Mouse (Mus musculus) embryo, embryonic 9.5 days (tissue): ENCODE data around the gene Arl9.
"Not testable (repeated sequence)": the region's sequence is repeated elsewhere in the genome, so short reads cannot be mapped to it uniquely, and the experiment has no call there.

Experiments
- DNase-seq: peaks from one replicate; pipeline ENCODE4 v3.0.0-alpha.2; 2017; ENCODE audit errors: extremely low spot score

Gene Arl9

GRCm38 (mm10) chr5:77004051-77004821 is at the start of gene Arl9:
Gene Arl9 (plus strand): TSS chr5:77004055.
- DNase-seq, result no peak

DNA sequence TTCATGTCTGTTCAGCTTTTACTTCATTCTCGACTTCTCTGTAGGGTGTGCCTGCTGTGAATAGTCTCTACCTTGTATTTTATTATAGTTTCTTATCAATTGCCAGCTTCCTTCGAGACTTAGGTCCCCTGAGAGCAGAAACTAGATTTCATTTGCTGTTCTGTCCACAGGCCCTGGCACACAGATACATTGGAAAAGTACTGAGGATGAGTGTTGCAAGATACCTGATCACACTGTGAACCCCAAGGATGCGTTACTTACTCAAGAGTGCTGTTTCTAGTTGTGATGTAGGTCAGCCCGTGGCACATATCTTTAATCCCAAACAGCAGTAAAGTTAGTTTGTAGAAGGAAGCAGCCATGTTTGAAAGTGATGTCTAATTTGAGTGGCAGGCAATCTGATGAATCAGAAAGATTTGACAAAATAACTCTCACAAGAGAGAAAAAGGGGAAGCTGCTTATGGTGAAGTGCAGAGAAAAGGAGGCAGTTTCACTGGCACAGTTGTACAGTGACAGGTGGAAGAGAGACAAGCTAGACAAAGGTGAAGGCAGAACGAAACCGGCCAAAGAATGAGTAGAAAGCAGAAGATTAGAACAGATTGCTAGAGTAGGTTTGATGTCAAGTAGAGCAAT is 49.5 kb upstream of the Arl9 start:
- no peak for DNase-seq

DNA sequence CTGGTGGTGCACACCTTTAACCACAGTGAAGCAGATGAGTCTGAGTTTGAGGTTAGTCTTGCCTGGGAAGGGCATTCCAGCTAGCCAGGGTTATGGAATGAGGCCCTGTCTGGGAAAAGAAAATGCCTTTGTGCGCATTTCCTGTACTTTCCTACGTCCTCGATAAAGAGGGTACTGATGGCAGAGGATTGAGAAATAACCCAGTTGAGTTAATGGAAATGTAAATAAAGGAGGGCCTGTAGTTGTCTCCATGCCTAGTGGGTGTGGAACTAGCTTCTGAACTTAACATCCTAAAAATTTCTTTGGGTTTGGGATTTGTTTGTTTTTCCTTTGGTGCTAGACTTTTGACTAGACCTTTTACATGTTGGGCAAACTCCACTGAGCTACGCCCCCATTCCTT is 48.4 kb upstream of the Arl9 start:
- no peak for DNase-seq

DNA sequence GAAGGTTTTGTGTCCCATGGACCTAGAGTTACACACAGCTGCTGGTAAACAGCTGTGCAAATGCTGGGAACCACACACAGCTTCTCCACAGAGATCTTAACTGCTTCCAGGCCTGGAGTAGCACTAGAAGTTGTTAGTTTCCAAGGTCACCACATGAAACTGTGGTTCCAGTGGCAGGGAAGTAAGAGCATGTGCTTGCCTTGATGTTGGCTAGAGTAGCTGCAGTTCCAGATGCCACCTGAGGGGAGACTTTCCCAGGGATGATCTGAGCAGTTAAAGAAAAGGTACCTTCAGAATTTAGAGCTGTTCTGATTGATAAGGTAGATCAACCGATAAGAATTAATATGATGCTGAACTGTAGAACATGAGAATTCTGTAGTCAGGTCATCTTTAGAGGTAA is 45.9 kb upstream of the Arl9 start:
- no peak for DNase-seq

GRCm38 (mm10) chr5:76959587-76959986 is 44.3 kb upstream of the Arl9 start:
- no peak for DNase-seq

DNA sequence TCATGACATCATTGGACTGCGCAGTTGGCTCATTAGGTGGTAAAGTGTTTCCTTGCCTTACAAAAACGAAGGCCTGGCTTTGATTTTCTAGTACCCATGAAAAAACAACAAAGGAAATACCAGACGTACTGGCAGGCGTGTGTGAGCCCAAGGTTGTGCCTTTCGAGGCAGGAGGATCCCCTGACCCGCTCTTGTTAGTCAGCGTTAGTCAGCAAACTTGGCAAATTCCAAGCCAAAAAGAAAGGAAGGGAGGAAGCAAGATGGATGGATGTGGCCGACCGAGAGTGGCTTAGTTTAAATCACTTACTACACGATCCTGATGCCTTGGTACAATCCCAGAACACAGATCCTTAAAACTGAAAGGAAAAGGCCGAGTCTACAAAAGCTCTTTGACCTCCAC is 41.3 kb upstream of the Arl9 start:
- no peak for DNase-seq

DNA sequence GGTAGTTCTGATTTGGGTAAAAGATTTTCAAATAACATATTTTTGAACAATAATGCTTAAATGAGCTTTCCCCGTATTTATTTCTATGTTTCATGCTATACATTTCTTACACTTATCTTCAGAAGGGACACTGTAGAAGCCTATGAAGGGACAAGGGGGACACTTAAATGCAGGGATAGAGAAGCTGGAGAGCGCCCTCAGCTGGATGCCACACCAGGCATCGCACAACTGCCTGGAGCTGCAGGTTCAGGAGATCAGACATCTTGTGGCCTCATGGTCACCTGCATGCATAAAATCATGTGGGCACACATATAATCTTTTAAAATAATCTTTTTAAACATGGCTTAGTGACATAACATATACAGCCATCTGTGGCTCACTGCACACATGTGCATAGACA is 39.2 kb upstream of the Arl9 start:
- DNase-seq, result no peak

GRCm38 (mm10) chr5:76969250-76969649 is 34.6 kb upstream of the Arl9 start:
- DNase-seq, result no peak

- DNase-seq, result not testable (repeated sequence)
Measured at GRCm38 (mm10) chr5:76971115-76971514, 32.7 kb upstream of the Arl9 start.

- DNase-seq, result no peak
Measured at GRCm38 (mm10) chr5:76973488-76973887, 30.4 kb upstream of the Arl9 start.

GRCm38 (mm10) chr5:76974207-76974553 is 29.7 kb upstream of the Arl9 start:
- DNase-seq, result no peak

- peak; percentile 93 for DNase-seq
Measured at GRCm38 (mm10) chr5:76974554-76975285, 29.1 kb upstream of the Arl9 start, which contains the start of gene Srp72. Gene Srp72 (plus strand): TSS chr5:76974683.

DNA sequence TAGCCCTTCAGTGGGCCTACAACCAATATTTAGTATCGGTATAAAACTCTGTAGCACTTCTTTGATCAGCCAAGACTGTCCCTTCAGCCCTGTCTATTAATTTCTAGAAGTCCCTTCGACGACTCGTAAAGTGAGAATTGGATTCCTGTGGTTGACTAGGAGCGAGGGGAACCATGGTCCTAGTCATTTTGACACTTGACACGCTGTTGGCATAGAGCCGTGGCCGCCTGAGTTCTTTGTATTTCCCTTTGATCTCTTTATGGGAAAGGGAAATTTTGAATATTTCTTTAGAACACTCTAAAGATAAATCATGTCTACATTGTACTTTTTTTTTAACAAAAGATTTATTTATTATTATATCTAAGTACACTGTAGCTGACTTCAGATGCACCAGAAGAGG is 28.1 kb upstream of the Arl9 start:
- DNase-seq, result no peak

GRCm38 (mm10) chr5:76984015-76984414 is 19.8 kb upstream of the Arl9 start:
- DNase-seq, result no peak

GRCm38 (mm10) chr5:76990789-76991188 is 13.1 kb upstream of the Arl9 start:
- no peak for DNase-seq

DNA sequence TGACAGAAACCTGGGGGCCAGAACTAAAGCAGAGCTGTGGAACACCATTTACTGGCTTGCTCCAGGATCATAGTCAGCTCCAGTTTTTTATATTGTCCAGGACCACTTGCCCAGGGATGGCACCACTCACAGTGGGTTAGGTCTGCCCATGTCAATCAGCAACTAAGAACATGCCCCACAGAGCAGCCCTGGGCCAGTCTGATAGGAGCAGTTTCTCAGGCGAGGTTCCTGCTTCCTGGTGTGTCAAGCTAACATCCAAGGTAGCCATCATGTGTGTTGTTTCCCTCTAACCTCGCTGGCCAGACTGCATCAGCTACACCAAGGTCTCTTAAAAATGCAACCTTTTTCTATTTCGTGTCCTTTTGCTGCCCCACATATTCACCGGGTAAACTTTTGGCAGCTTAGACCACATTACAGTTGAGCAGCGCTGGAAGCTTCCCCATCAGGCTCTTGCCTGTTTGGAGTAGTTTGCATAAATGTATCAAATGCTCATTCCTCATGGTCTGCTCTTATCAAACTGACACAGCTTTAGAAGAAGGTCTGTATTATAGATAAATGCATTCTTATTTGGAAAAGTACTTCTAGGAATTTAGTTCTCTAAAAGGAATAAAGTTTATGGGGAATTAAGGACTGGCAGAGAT is 10.6 kb upstream of the Arl9 start:
- no peak for DNase-seq

- peak; percentile 32 for DNase-seq
Measured at GRCm38 (mm10) chr5:76998416-76998815, 5.4 kb upstream of the Arl9 start.

- no peak for DNase-seq
Measured at GRCm38 (mm10) chr5:77001192-77001591, 2.7 kb upstream of the Arl9 start.

DNA sequence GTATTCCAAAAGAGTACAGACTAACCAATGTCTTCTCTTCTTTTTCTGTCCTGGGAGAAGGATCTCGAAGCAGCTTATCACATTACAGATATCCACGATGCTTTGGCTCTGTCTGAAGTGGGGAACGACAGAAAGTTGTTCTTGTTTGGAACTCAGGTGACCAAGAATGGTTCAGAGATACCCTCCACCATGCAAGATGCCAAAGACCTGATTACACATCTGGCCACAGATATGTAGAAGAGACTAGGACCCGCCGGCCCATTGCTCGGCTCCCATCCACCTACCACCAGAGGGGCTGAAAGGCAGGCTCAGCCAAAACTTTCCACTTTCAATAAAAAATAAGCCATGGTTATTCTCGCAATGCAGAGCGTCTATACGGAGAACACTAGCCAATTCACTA is 6.5 kb downstream of the Arl9 start:
- DNase-seq, result no peak

DNA sequence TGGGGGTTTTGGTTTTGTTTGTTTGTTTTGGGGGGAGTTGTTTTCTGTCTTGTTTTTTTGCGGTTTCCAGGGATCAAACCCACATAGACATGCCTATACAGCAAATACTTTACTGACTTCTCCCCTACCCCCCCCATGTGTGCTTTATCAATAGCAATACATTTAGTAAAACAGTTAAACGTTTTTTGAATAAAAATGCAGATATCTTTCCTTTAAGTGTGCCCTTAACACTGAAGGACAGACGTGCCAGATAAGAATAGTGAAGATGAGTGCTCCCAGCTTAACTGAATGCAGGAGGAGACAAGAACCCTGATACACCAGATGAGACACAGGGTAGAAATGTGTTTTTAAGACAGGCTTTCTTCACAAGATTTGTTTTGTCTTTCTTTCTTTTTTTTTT is 7.2 kb downstream of the Arl9 start:
- DNase-seq, result no peak

GRCm38 (mm10) chr5:77013171-77013570 is 9.3 kb downstream of the Arl9 start:
- no peak for DNase-seq
